Mouse (Mus musculus) telencephalon, adult 2 months (tissue): Measurements from ENCODE around the gene Ctps2.
"Not testable (repeated sequence)": the region's sequence is repeated elsewhere in the genome, so short reads cannot be mapped to it uniquely, and the experiment has no call there.

Experiments used
- DNase-seq: peaks from one replicate; pipeline ENCODE4 v3.0.0-alpha.2; 2011; ENCODE audit warnings: low read depth, low spot score

Ctps2 gene

DNA sequence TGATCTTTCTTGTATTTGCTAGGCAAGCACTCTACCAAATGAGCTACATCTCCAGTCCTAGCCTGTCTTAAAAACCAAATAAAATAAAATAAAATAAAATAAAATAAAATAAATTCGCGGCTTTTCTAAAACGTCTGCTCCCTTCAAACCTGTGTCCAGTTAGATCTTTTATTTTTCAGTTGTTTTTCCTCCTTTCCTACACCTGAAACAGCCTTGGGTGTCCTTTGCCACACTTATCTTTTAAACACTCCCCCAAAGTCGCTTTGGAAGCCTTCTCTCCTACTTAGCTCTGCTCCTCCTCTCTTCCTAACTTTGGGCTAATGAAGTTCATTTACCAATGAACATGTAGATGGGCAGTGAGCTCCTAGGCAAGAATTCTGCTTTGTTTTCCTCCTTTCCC, at the start of gene Ctps2:
Ctps2 (plus strand) TSS at position 301 of the 400 bp plus-strand sequence.
- DNase-seq, result no peak

DNA sequence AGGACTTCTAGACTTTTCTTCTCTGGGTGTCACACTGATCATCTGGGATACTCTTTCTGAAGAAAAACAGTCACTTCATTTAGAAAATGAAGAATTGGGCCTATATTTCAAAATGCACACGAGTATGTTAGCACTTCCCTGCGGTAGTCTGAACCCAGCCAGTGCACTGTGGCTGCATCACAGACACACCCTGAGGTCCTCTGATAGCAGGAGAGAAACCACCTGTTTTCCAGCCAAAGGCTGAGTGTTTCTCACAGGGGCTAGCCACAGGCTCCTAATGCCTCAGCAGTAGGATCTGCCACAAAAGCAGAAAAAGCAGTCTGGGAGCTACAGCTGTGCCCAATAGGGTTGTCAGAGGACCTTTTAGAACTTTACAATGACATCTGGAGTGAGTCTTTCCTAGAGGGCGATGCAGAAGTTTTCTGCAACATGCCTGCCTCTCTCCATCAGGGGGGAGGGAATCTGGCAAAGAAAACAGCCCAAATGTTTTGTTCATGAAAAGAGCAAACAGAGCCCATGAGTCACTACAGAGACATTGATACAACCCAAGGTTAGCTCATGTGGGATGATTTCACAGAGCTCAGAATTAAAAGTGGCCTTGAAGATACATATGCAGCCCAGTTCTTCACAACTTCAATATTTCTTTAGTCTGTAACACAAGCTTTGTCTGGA, 32.6 kb upstream of the Ctps2 start:
- DNase-seq, result no peak

GRCm38 (mm10) chrX:162871734-162872517, 29.1 kb upstream of the Ctps2 start:
- DNase-seq, result no peak

- no peak for DNase-seq
Measured at GRCm38 (mm10) chrX:162873761-162874160, 27.3 kb upstream of the Ctps2 start.

- DNase-seq, result no peak
Measured at GRCm38 (mm10) chrX:162878236-162878635, 22.8 kb upstream of the Ctps2 start.

GRCm38 (mm10) chrX:162887931-162888511, 13.0 kb upstream of the Ctps2 start, which contains the start of gene Syap1:
TSS of gene Syap1 (minus strand) at chrX:162888447.
- DNase-seq, result peak; percentile 19

- DNase-seq, result not testable (repeated sequence)
Measured at GRCm38 (mm10) chrX:162888575-162889223, 12.3 kb upstream of the Ctps2 start.

DNA sequence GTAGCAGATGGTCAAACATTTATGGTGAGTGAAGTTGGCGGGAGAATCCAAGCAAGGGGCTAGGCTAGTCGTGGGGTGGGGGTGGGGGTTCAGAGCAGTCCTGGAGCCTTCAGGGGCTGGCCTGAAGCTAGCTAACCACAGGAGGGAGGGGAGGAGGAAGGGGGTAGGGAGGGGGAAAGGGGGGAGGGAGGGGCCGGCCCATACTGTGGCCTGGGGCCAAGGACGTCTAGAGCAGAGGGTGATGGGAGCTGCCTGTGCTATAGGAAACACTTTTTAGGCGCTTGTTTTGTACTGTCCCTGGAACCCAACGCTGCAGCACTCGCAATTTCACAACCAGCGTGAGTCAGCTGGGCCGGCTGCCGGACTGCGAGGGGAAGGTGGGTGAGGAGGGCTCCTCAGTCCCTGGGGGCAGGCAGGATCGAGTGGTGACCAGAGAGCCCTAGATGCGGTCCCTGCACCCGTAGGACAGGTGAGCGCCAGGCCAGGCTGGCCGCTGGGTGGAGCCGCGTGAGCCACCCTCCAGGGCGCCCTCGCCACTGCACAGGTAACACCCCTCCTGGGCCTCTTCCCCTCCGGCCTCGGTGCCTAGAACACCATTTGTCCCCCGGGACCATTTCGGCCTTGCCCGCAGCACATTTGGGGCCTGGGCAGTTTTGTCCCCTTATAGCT, 467 bp downstream of the Ctps2 start:
- no peak for DNase-seq

GRCm38 (mm10) chrX:162902040-162902734, 1.1 kb downstream of the Ctps2 start:
- DNase-seq, result no peak

DNA sequence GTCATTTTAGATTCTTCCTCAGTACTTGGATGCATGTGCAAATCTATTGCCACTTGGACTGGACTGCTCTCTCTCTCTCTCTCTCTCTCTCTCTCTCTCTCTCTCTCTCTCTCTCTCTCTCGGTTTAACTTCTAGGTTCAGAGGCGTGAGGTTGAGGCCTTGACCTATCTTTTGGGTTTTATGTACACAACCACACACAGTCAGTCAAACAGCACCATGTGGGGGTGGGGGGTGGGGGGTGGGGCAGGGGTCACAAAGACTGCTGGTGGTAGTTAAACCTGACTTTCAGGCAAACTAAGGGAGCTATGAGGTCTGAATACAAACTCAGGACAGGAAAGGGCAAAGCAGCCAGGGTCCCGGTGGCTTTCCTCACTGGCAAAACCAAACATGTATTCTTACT, 6.5 kb downstream of the Ctps2 start:
- no peak for DNase-seq

GRCm38 (mm10) chrX:162913651-162914050, 12.6 kb downstream of the Ctps2 start:
- DNase-seq, result peak; percentile 33

DNA sequence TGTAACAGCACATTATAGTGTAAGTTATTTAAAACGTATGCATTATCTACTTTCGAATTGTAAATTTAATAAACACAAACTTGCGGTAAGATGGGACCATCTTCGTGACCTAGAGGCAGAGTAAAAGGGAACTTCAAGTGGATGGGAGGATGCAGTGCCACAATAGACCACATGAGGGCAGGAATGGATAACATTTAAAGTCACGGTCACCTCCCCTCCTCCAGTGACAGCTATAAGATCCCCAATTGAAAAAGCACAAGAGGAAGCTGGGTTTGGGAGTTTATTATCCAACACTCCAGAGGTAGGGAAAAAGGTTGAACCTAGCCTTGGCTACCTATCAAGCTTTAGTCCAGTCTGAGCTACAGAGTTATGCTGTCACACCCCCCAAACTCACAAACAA, 14.7 kb downstream of the Ctps2 start:
- peak; percentile 15 for DNase-seq

DNA sequence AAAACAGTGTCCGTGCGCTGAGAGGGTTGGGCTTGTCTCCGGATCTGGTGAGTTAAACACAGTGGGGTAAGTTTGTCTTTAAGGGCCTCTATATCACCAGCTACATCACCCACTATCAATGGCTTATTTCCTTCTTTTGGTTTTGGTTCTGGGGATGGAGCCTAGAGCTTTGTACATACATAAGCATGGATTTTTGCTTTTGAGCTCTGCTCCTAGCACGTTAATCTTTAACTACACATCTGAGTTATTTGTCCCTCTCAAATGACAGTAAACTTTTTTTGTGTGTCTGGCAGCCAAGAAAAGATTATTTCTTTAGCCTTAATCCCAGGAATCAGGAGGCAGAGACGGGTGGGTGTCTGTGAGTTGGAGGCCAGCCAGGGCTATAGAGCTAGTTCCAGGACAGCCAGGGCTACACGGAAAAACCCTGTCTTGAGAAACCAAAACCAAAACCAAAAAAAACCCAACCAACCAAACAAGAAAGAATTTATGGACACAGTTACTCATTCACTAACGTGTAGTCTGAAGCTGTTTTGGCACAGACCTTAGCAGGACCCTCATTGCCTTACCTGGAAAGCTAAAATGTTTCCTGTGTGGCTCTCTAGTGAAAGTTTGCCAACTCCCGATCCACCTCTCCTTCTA, 20.6 kb downstream of the Ctps2 start:
- DNase-seq, result no peak

GRCm38 (mm10) chrX:162931467-162931866, 30.4 kb downstream of the Ctps2 start:
- no peak for DNase-seq

DNA sequence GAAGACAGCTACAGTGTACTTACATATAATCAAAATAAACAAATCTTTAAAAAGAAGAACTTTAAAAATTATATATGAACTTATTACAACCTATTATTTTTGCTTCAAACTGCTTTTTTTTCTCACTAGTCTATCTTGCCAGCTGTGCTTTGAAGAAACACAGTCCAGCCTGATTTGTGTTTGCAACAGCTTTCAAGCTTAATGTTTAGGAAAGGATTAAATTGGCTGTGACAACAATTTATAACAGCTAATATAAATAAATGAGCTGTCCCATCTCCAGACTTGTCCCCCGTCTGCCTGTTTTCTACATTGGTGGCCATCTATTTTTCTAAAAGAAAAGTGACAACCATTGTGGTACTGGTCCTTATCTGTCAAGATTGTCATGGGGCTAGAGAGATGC, 41.0 kb downstream of the Ctps2 start:
- DNase-seq, result no peak

DNA sequence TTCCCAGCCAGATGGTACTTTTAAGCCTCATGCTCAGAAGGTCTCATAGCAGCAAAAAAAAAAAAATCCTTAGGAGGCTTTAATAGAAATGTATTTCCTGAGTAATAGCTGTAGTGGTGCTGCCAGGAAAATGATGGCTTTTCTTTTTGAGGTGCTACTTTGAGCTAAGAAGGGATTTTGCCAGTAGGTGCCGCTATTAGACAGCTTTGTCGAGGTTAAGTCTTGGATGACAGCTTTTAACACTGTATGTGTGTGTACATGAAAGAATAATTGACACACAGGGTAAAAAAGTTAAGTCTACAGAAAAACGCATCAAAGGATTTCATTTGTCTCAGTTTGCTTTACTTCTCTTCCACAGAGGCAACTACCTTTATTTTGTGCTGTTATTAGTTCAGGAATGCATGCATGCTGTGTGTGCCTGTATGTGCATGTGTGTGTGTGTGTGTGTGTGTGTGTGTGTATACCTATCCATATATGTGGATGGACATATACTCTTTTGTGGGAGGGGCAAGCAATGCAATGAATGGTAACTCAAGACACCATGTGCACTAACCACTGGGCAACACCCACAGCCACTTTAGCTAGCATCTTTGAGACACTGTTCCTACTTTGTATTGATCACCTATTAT, 48.9 kb downstream of the Ctps2 start:
- peak; percentile 31 for DNase-seq

GRCm38 (mm10) chrX:162957921-162958320, 56.9 kb downstream of the Ctps2 start:
- no peak for DNase-seq

DNA sequence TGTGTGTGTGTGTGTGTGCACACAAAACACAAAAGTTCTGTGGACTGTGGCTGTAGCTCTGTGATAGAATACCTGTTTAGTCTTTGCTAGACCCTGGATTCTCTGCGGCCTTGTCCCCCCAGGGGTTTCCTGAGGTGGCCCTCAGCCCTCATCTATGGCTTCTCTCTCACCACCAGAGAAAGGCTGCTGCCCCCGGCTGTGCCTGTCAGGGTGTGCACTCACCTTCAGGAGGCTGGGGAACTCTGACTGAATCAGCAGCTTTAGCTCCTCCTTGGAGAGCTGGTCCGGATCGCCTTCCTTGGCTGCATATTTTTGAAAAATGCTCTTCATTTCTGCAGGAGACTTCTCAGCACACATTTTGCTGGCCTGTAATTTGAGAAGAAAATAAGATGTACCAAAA, 62.8 kb downstream of the Ctps2 start:
- no peak for DNase-seq

GRCm38 (mm10) chrX:162964383-162964782, 63.3 kb downstream of the Ctps2 start, which contains the start of gene S100g:
TSS of gene S100g (minus strand) at chrX:162964599.
- DNase-seq, result no peak

GRCm38 (mm10) chrX:162967456-162967855, 66.4 kb downstream of the Ctps2 start:
- DNase-seq, result no peak
